Mouse (Mus musculus): ENCODE data around the gene Capn2.

The Capn2 gene

GRCm38 (mm10) chr1:182516758-182517676 lies at the start of gene Capn2:
Gene Capn2, minus strand, starts transcription at chr1:182517608.
- peak; percentile 81 for DNase-seq

GRCm38 (mm10) chr1:182565351-182565835 lies 48.0 kb upstream of the Capn2 start:
- no peak for DNase-seq

GRCm38 (mm10) chr1:182564408-182565120 lies 47.2 kb upstream of the Capn2 start, which contains the start of gene Capn8:
Gene Capn8, plus strand, starts transcription at chr1:182565007.
- no peak for DNase-seq

DNA sequence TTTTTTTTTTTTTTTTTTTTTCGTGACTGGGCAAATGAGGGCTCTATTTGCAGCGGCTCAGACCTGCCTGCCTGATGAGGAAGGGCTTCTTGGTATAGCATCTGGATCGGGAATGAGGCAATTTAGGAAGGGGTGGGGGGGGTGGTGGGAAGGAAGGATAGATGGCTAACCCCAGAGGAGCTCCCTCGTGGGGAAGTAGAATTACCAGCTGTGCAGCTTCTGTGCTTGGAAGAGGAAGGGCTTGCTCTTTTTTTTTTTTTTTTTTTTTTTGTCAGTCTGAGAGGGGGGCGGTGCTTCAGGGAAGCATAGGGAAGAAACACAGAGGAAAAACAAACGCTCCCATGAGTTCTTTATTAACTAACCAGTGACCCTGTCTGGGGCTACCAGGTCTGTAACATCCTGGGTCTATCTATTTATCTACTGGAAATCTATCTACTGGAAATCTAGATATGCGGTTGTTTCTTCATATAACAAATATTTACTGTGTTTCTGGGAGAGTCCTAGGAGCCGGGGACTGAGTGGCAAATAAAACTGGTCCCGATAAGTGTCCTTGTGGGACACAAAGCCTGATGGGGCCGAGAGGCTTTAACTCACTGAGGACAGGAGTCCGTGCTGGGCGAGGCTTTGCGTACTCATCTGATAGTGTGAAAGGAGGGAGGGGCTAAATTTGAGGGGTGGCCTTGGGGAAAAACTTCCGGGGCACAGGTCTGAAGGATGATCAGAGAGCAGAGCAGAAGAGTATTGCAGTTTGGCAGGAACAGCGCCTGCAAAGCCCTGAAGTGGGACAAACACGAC lies 45.4 kb upstream of the Capn2 start:
- DNase-seq, result no peak

DNA sequence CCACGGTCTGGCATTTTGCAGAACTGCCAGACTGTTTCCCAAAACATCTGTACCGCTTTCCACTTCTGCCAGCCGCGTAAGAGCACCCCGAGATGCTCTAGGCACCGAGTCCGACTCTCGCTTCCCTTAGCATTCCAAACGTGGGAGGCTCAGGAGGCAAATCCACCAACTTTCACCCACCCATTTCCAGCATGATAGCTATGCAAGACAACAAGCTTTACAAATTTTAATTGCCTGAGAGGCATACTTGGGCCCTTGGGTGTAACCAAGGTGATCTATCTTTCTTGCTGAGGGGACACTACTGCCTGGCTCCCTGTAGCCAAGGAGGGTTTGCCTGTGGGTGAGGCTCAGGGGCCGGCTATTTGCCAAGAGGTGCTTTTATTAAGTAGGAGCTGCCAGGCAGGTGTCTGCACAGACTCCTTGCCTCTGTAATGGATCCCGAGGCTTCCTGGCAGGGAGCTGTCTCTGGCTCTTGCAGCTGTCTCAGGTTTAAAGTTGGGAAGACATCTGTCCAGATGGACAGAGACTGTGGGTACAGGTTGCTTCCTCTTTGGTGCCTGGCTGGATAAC lies 44.6 kb upstream of the Capn2 start:
- no peak for DNase-seq

GRCm38 (mm10) chr1:182560390-182561098 lies 43.1 kb upstream of the Capn2 start:
- peak; percentile 11 for DNase-seq

GRCm38 (mm10) chr1:182559530-182559929 lies 42.1 kb upstream of the Capn2 start:
- DNase-seq, result no peak

- no peak for DNase-seq
Observed at GRCm38 (mm10) chr1:182558271-182558670, 40.9 kb upstream of the Capn2 start.

GRCm38 (mm10) chr1:182553649-182554375 lies 36.4 kb upstream of the Capn2 start:
- DNase-seq, result peak; percentile 33

GRCm38 (mm10) chr1:182550761-182551160 lies 33.4 kb upstream of the Capn2 start:
- no peak for DNase-seq

DNA sequence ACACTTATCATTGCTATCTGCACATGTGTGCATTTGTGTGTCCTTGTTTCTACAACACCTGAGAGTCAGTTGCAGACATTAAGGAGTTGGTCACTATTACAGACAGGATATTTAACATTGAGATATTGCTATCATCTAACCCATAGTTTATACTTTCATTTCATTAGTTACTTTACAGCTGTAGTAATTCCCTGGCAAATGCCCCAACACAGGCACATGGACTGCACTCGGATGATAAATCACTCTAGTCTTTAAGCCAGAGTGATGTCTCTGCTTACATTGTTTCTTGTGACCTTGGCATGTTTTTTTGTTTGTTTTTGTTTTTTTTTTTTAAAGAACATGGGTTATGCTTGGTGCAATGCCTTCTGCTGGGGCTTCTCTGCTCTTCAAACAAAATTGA lies 26.5 kb upstream of the Capn2 start:
- DNase-seq, result no peak

DNA sequence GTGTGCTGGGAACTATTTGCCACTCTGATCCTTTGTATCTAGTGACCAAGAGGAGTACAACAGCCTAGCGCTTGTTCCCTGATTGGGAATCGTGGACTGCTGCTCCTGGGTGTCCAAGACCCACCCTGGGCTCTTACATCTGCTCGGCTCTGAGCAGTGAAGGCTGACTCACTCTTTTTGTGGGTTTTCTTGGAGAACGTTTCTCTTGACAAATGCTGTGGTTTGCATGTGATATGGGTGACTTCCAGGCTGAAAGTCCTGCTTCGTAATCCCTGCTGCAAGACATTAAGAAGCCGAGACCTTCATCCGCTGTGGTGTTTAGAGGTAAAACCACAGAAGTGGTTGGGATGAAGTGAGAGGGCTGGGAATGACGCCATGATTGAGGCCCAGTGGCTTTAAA lies 25.7 kb upstream of the Capn2 start:
- DNase-seq, result no peak

DNA sequence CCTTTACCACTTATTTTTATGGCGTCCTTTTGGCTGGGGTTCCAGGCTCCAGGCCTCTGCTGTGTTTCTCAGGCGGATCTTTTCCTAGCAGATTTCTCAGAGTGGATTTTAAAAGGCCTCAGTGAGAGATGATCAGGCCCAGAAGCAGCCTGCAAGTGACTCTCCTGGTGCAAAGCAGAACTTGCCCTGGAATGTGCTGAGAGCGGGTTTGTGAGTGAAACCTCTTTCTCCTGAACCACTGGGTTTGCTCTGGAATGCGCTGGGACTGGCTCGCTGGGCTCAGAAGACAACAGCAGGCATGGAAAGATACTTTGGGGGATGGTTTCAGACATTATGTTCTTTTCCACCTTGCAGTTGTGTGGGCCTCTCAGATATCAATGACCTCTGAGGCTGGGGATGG lies 24.7 kb upstream of the Capn2 start:
- DNase-seq, result no peak

- DNase-seq, result peak; percentile 74
Observed at GRCm38 (mm10) chr1:182539023-182539940, 21.9 kb upstream of the Capn2 start.

DNA sequence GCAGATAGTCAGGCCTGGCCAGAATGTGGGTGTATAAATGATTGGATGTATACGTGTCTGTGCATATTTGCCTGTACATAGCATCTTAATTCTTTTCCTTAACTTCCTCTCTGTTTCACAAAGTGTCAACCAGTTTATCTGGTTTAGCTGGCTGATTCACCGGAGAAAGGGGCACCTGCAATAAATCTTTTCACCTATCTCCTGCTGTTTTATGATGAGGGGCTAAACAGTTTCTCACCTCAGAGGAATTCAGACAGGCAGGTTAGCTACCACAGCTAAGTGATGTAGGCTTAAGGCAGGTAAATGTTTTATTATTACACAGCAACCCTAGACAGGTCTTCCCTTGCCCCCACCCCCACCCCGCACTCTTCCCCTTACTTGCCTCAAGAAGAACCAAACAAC lies 17.7 kb upstream of the Capn2 start:
- no peak for DNase-seq

DNA sequence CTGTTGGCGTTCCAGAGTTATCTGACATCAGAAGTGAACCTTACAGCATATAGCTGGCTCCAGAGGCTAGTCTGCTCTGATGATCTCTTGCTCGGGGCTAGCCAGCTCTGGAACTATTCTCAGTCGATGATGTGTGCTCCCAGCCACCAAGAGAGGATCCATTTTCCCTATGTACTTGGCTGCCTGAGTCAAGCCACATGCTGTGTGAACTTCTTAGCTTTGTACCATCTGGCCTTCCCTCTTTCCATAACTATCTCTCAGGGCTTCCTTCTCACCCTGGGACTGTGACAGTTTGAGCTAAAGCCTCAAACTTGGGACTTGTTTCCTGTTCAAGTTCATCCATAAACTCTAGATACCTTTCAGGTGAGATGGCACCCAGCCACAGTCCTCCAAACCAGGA lies 16.2 kb upstream of the Capn2 start:
- DNase-seq, result no peak

GRCm38 (mm10) chr1:182527921-182528858 lies 10.8 kb upstream of the Capn2 start:
- DNase-seq, result no peak

DNA sequence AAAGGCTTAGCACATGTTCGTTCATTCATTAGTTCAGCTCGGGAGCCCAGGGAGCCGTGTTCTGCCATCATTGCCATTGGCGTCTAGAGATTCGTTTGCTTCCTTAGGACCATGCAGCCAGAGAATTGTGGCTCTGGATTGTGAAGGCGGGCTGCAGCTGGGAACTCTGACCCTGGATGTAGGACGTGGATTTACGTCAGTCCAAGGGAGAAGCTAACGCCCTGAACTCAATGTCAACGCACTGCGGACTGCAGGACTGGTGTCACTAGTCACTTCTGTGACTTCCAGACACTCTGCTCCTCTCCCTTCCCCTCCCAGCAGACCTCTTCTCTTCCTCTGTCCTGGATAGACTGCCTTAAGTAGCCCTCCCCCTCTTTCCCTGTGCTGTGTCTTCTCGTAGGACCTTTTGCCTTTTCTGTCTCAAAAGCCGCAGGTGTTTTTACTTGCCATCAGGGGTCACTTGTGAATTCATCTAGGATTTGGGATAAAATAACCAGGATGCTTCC lies 9.9 kb upstream of the Capn2 start:
- DNase-seq, result no peak

DNA sequence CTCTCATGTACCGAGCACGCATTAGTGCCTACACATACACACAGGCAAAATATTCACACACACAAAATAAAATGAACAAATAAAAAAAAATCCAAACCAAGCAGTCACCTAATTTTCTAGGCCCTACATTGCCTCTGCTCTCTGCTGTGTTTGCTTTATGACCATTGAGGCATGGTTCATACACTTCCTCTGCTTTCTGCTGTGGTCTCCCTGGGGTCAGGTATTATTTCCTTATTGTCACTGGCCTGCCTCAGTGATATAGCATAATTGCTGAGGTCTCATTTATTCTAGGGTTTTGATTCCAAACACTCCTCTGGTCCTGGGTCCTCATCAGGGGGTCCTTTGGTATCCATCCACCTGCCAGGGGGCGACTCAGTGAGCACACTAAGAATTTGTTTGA lies 8.2 kb upstream of the Capn2 start:
- no peak for DNase-seq
